In genomic region chr13:54799701-54800100, GRCm38 (mm10) we compare ENCODE assay signal across 8 mouse cellular contexts. TPM values are rescaled to one million over a fixed set of nuclear protein-coding genes. Genes with fewer than 3 reads are reported as not detected.
DNase-seq lines count a peak whose midpoint lies in the region; ATAC-seq and TF ChIP-seq lines count a peak whose summit lies in the region.

No protein-coding gene starts in this region.

- no peaks in the 10 kb centered on the region; the same call in 1 of the 2 replicates for H3K4me1 ChIP-seq in cortical plate, adult 2 months (ENCODE audit: control insufficient read depth, insufficient read depth, low read length)
- H3K4me1 ChIP-seq in midbrain, embryonic 15.5 days: no peaks in the 10 kb centered on the region

- DNase-seq in left cerebral cortex, adult 18-20 months (ENCODE audit: low spot score in 2 of 2): peak; percentile 87 to 88
- DNase-seq in left cerebral cortex, adult 11 months (ENCODE audit: low spot score): no peak
- peak; percentile 47 for DNase-seq in gastrocnemius, postnatal 25 days
- peak; percentile 85 for DNase-seq in induced T-regulatory cell, adult 2 months (ENCODE audit: low read depth)
- DNase-seq in left cerebral cortex, postnatal 36 days (ENCODE audit: low spot score in 2 of 2): peak; percentile 77 to 83
- DNase-seq in spleen, adult 18-20 months: peak; percentile 42 to 68

- H3K4me2 ChIP-seq in midbrain, embryonic 15.5 days: no peak overlapping the region

- H3K9me3 ChIP-seq in midbrain, embryonic 15.5 days: no peaks in the 10 kb centered on the region

- 0 out of 2 replicates have a peak, but pooled peaks have one; percentile 22 for ATAC-seq in midbrain, embryonic 15.5 days (replicated peaks)

- WGBS in midbrain, embryonic 15.5 days: 22% methylated on average over 9 of the region's 9 CpGs

- no peak for TF ChIP-seq POLR2A in cortical plate, adult 2 months (IDR thresholded peaks at IDR 0.05; ENCODE audit: extremely low read depth, insufficient read depth, low read length)

- H3K36me3 ChIP-seq in midbrain, embryonic 15.5 days (replicated peaks): no peaks in the 10 kb centered on the region

- no peak overlapping the region for H3K9ac ChIP-seq in midbrain, embryonic 15.5 days

- intact Hi-C loops in left cerebral cortex, postnatal 36 days (cut with DNase I): loop anchor here (2.0 to 5.0 kb wide), 4 partner anchors 42 to 378 kb away; partner anchors contain the start of gene Unc5a

- peaks cover 13% of the 10 kb centered on the region for H3K27me3 ChIP-seq in midbrain, embryonic 15.5 days (replicated peaks)

- H3K27ac ChIP-seq in cortical plate, adult 2 months (ENCODE audit: insufficient read depth, low read length): no peak overlapping the region
- H3K27ac ChIP-seq in midbrain, embryonic 15.5 days: no peak overlapping the region

- no peak overlapping the region for H3K4me3 ChIP-seq in cortical plate, adult 2 months (ENCODE audit: insufficient read depth, low read length)
- no peak overlapping the region for H3K4me3 ChIP-seq in midbrain, embryonic 15.5 days

- TF ChIP-seq CTCF in cortical plate, adult 2 months (IDR thresholded peaks at IDR 0.05; ENCODE audit: extremely low read depth, insufficient read depth, low read length): peak; percentile 95

RNA-seq across cellular contexts. Expression of gene Tspan17, which starts 10.5 kb away (rescaled TPM):
- 10 to 100 TPM; 95.4 to 97.6 TPM for total RNA-seq in left cerebral cortex, adult 18-20 months (2021)
- 75.7 and 78.9 TPM in 2 replicates for polyA plus RNA-seq in cortical plate, adult 2 months (2012; rRNA removed)
- 10 to 100 TPM; 14.2 to 18.0 TPM for total RNA-seq in gastrocnemius, postnatal 25 days (2021)
- 10 to 100 TPM; 76.5 to 86.1 TPM for total RNA-seq in left cerebral cortex, postnatal 36 days (2021)
- 49.3 and 54.0 TPM in 2 replicates for polyA plus RNA-seq in midbrain, embryonic 15.5 days (2015; fragmentation: Nextera tagmentation; extraction: Ambion mirVana)

RNA-seq across cellular contexts. Expression of gene Eif4e1b, which starts 15.9 kb away (rescaled TPM):
- not detected for total RNA-seq in left cerebral cortex, adult 18-20 months (2021)
- polyA plus RNA-seq in cortical plate, adult 2 months (2012; rRNA removed): not detected in 2 replicates
- total RNA-seq in gastrocnemius, postnatal 25 days (2021): not detected
- total RNA-seq in left cerebral cortex, postnatal 36 days (2021): not detected
- polyA plus RNA-seq in midbrain, embryonic 15.5 days (2015; fragmentation: Nextera tagmentation; extraction: Ambion mirVana): not detected in 2 replicates

RNA-seq across cellular contexts. Expression of gene Sncb, which starts 33.3 kb away (rescaled TPM):
- total RNA-seq in left cerebral cortex, adult 18-20 months (2021): 100 to 1,000 TPM; 925 to 932 TPM
- polyA plus RNA-seq in cortical plate, adult 2 months (2012; rRNA removed): 734 and 773 TPM in 2 replicates
- not detected for total RNA-seq in gastrocnemius, postnatal 25 days (2021)
- 1,000 to 10,000 TPM in 1 of 2 experiments, 100 to 1,000 TPM in 1; 882 to 1,002 TPM for total RNA-seq in left cerebral cortex, postnatal 36 days (2021)
- 56.0 and 56.4 TPM in 2 replicates for polyA plus RNA-seq in midbrain, embryonic 15.5 days (2015; fragmentation: Nextera tagmentation; extraction: Ambion mirVana)

RNA-seq across cellular contexts. Expression of gene Gprin1, which starts 50.0 kb away (rescaled TPM):
- 100 to 1,000 TPM; 131 to 133 TPM for total RNA-seq in left cerebral cortex, adult 18-20 months (2021)
- 57.2 and 62.1 TPM in 2 replicates for polyA plus RNA-seq in cortical plate, adult 2 months (2012; rRNA removed)
- not detected for total RNA-seq in gastrocnemius, postnatal 25 days (2021)
- total RNA-seq in left cerebral cortex, postnatal 36 days (2021): 100 to 1,000 TPM; 127 to 128 TPM
- polyA plus RNA-seq in midbrain, embryonic 15.5 days (2015; fragmentation: Nextera tagmentation; extraction: Ambion mirVana): 26.0 and 32.7 TPM in 2 replicates

Comparison
In these comparisons a context has a peak if more than half of its experiments do, and no peak if none do; other contexts are left out.
1. RNA of gene Tspan17, which starts 10.5 kb away (total RNA-seq): 95.4 to 97.6 TPM in left cerebral cortex, adult 18-20 months and 76.5 to 86.1 TPM in left cerebral cortex, postnatal 36 days; 14.2 to 18.0 TPM in gastrocnemius, postnatal 25 days; every median in the first group is over 4 times any median in the second.
2. RNA of gene Sncb, which starts 33.3 kb away (total RNA-seq): 882 to 1,002 TPM in left cerebral cortex, postnatal 36 days and 925 to 932 TPM in left cerebral cortex, adult 18-20 months; not detected in gastrocnemius, postnatal 25 days; every median in the first group is over 100 times any median in the second.